Mouse (Mus musculus) right cerebral cortex, adult 18-20 months (tissue): ENCODE data around the gene Gm12216.
A peak's percentile ranks its signal among the peaks of the same experiment; 100 is the strongest.
"Not testable (repeated sequence)": the region's sequence is repeated elsewhere in the genome, so short reads cannot be mapped to it uniquely, and the experiment has no call there.

Experiments
- DNase-seq: peaks from one replicate; pipeline ENCODE4 v3.0.0; 2022; ENCODE audit warnings: mixed read lengths

The Gm12216 gene

GRCm38 (mm10) chr11:53769760-53770124, 89.3 kb downstream of the Gm12216 start, which contains the start of gene Irf1:
Irf1 (plus strand) TSS chr11:53770014.
- DNase-seq, result peak; percentile 90

- no peak for DNase-seq
These were observed 89.9 kb downstream of the Gm12216 start for GRCm38 (mm10) chr11:53769185-53769576.

GRCm38 (mm10) chr11:53768422-53769184, 90.5 kb downstream of the Gm12216 start:
- no peak for DNase-seq

- no peak for DNase-seq
These were observed 94.5 kb downstream of the Gm12216 start for GRCm38 (mm10) chr11:53764581-53764980.

- peak; percentile 76 for DNase-seq
These were observed 95.4 kb downstream of the Gm12216 start for GRCm38 (mm10) chr11:53763496-53764140.

GRCm38 (mm10) chr11:53762827-53763495, 96.1 kb downstream of the Gm12216 start:
- peak; percentile 41 for DNase-seq

GRCm38 (mm10) chr11:53762426-53762825, 96.6 kb downstream of the Gm12216 start:
- no peak for DNase-seq

GRCm38 (mm10) chr11:53761822-53762221, 97.2 kb downstream of the Gm12216 start:
- no peak for DNase-seq

GRCm38 (mm10) chr11:53761284-53761683, 97.8 kb downstream of the Gm12216 start:
- DNase-seq, result no peak

- no peak for DNase-seq
These were observed 99.3 kb downstream of the Gm12216 start for GRCm38 (mm10) chr11:53759545-53760406.

GRCm38 (mm10) chr11:53758791-53759351, 100.2 kb downstream of the Gm12216 start:
- DNase-seq, result no peak

GRCm38 (mm10) chr11:53758033-53758432, 101.0 kb downstream of the Gm12216 start:
- not testable (repeated sequence) for DNase-seq

GRCm38 (mm10) chr11:53757612-53758011, 101.4 kb downstream of the Gm12216 start:
- DNase-seq, result no peak

GRCm38 (mm10) chr11:53755011-53755595, 104.0 kb downstream of the Gm12216 start:
- no peak for DNase-seq

GRCm38 (mm10) chr11:53749716-53750352, 109.2 kb downstream of the Gm12216 start:
- DNase-seq, result no peak

GRCm38 (mm10) chr11:53749306-53749705, 109.8 kb downstream of the Gm12216 start:
- DNase-seq, result no peak

- no peak for DNase-seq
These were observed 110.4 kb downstream of the Gm12216 start for GRCm38 (mm10) chr11:53748614-53749013.

- DNase-seq, result no peak
These were observed 111.1 kb downstream of the Gm12216 start for GRCm38 (mm10) chr11:53747985-53748384.

GRCm38 (mm10) chr11:53745260-53745659, 113.8 kb downstream of the Gm12216 start:
- DNase-seq, result no peak

- DNase-seq, result no peak
These were observed 116.7 kb downstream of the Gm12216 start for GRCm38 (mm10) chr11:53742353-53742752.

- DNase-seq, result peak; percentile 50
These were observed 121.5 kb downstream of the Gm12216 start for GRCm38 (mm10) chr11:53737573-53737946.
